Mouse (Mus musculus) cerebellum, adult 2 months (tissue): ENCODE data around the gene Cs.

Source experiments
- CTCF ChIP-seq: fragments of 200-500 bp; IDR thresholded peaks from 2 replicates; pipeline ENCODE4 v1.5.1; 2011; ENCODE audit warnings: low read depth, mild to moderate bottlenecking, control low read depth, low read length, moderate library complexity, borderline replicate concordance; ENCODE audit not compliant: insufficient read depth
- POLR2A ChIP-seq: fragments of 200-500 bp; IDR thresholded peaks from 2 replicates; pipeline ENCODE4 v1.6.1; 2011; ENCODE audit warnings: low read length, control low read depth, borderline replicate concordance; ENCODE audit not compliant: insufficient read depth

- TF ChIP-seq CTCF (no peak), POLR2A (no peak)
Measured at GRCm38 (mm10) chr10:128370601-128371000, 33.1 kb downstream of the Cs start.
